Mouse (Mus musculus) neutrophil, adult 5-6 weeks (primary cell): ENCODE results near the gene Gm21887. TPM values are rescaled to one million over a fixed set of nuclear protein-coding genes. Genes with fewer than 3 reads are reported as not detected.
"Not testable (repeated sequence)": the region's sequence is repeated elsewhere in the genome, so short reads cannot be mapped to it uniquely, and the experiment has no call there.

Experiments used
- ATAC-seq: fragments of 151-379, 151-347 bp; 2 replicates; pipeline ENCODE4 v1.8.0; 2017; ENCODE audit warnings: mild to moderate bottlenecking, moderate TSS enrichment; ENCODE audit not compliant: insufficient number of reproducible peaks, poor library complexity, low FRiP score, severe bottlenecking; ENCODE audit errors: extremely low read depth
- total RNA-seq: library from RNA; stranded (forward); fragments of 200-1000 nt; gene quantifications from 2 replicates; pipeline ENCODE4 v1.2.3, GENCODE M21; 2017

Gm21887 gene
- total RNA-seq, 1 experiment from 2014 or later, result 206 TPM

GRCm38 (mm10) chrX:170007375-170008178, 1.9 kb upstream of the Gm21887 start:
- not testable (repeated sequence) for ATAC-seq

- not testable (repeated sequence) for ATAC-seq
These were observed 1.3 kb upstream of the Gm21887 start for GRCm38 (mm10) chrX:170008179-170008467.

GRCm38 (mm10) chrX:170008584-170008983, 875 bp upstream of the Gm21887 start:
- ATAC-seq, result not testable (repeated sequence)

GRCm38 (mm10) chrX:170009801-170010221, 352 bp downstream of the Gm21887 start:
- ATAC-seq, result peak; percentile 91

GRCm38 (mm10) chrX:170010581-170011528, 1.4 kb downstream of the Gm21887 start:
- ATAC-seq, result peak; percentile 3; the same call in 1 of the 2 replicates

GRCm38 (mm10) chrX:170011529-170011879, 2.0 kb downstream of the Gm21887 start:
- ATAC-seq, result not testable (repeated sequence)

- ATAC-seq, result not testable (repeated sequence)
These were observed 4.0 kb downstream of the Gm21887 start for GRCm38 (mm10) chrX:170013421-170013820.

GRCm38 (mm10) chrX:170014038-170014437, 4.6 kb downstream of the Gm21887 start:
- ATAC-seq, result not testable (repeated sequence)

GRCm38 (mm10) chrX:170015883-170016282, 6.4 kb downstream of the Gm21887 start:
- ATAC-seq, result not testable (repeated sequence)

- peak; percentile 43 for ATAC-seq
These were observed 8.1 kb downstream of the Gm21887 start for GRCm38 (mm10) chrX:170017333-170018245.

GRCm38 (mm10) chrX:170018571-170019218, 9.2 kb downstream of the Gm21887 start:
- peak; percentile 25; the same call in 1 of the 2 replicates for ATAC-seq

GRCm38 (mm10) chrX:170019219-170019953, 9.9 kb downstream of the Gm21887 start:
- peak; percentile 14; the same call in 1 of the 2 replicates for ATAC-seq

- peak; percentile 31 for ATAC-seq
These were observed 10.7 kb downstream of the Gm21887 start for GRCm38 (mm10) chrX:170019954-170020689.

GRCm38 (mm10) chrX:170020690-170021050, 11.2 kb downstream of the Gm21887 start:
- ATAC-seq, result peak; percentile 55

GRCm38 (mm10) chrX:170021205-170021604, 11.7 kb downstream of the Gm21887 start:
- not testable (repeated sequence) for ATAC-seq

- peak; percentile 30 for ATAC-seq
These were observed 12.4 kb downstream of the Gm21887 start for GRCm38 (mm10) chrX:170021750-170022461.
